Mouse (Mus musculus) spleen, postnatal 14 days (tissue): ENCODE results near the gene 1190005I06Rik.

ENCODE experiments used
- DNase-seq, 2 experiments: peaks; one replicate each; pipeline ENCODE4 v3.0.0; 2021 to 2022; ENCODE audit warnings: low spot score in 2 of 2

1190005I06Rik gene

GRCm38 (mm10) chr8:120577821-120578220 lies 69.6 kb downstream of the 1190005I06Rik start:
- DNase-seq: no peak

DNA sequence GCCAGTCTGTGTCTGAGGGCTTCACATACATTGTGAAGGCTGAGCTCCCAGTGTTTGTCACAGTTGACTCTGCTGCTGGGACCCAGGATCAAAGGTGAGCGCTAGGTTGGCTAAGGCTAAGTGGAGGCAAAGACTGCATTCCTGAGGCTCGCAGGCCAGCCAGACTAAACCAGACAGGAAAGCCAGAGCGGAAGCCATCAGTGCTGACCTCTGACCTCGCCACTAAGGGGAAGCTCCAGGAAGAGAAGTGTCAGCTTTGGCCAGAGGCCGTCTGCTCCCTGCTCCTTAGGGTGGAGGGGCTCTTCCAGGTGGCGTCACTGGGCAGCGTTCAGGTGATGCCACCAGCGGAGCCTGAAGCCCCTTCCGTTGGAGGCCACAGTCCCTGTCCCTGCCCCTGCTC lies 71.6 kb downstream of the 1190005I06Rik start:
- no peak for DNase-seq

GRCm38 (mm10) chr8:120574941-120575340 lies 72.5 kb downstream of the 1190005I06Rik start:
- no peak for DNase-seq

- DNase-seq: no peak
These were observed 73.6 kb downstream of the 1190005I06Rik start for GRCm38 (mm10) chr8:120573866-120574265.

DNA sequence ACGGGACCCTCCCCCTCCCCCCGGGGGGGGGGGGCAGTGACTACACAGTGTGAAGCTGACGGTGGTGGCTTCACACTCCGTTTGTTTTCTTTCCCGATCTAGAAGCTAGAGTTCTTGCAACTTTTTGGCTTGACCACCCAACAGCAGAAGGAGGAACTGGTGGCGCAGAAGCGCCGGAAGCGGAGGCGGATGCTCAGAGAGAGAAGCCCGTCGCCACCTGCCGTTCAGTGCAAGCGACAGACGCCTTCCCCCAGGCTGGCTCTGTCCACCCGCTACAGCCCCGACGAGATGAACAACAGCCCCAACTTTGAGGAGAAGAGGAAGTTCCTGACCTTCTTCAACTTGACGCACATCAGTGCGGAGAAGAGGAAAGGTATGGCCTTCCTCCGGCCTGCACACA lies 74.9 kb downstream of the 1190005I06Rik start:
- DNase-seq: peak; percentile 44 to 62

- no peak for DNase-seq
These were observed 75.9 kb downstream of the 1190005I06Rik start for GRCm38 (mm10) chr8:120571561-120571960.

- DNase-seq: peak; percentile 57 to 72
These were observed 77.3 kb downstream of the 1190005I06Rik start for GRCm38 (mm10) chr8:120569939-120570715.

- DNase-seq: no peak
These were observed 78.3 kb downstream of the 1190005I06Rik start for GRCm38 (mm10) chr8:120569123-120569522.

DNA sequence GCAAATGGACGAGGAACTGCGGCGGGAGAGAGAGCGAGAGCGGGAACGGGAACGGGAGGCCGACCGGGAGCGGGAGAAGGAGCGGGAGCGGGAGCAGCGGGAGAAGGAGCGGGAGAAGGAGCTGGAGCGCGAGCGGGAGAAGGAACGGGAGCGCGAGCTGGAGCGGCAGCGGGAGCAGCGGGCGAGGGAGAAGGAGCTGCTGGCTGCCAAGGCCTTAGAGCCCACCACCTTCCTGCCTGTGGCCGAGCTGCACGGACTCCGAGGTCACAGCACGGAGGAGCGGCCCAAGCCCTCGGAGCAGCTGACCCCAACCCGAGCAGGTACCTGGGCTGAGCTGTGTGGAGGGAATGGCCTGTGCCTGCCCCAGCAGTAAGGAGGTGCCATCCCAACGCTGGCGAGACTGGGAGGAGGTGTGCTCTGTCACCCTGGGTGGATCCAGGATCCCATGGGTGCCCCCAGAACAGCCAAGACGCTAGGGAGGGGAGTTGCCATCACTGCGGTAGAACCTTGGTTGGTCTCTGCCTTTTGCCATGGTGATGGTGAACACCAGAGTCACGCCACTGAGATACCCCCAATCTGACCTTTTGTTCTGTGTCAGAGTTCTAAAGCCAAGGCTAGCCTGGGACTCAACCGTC lies 79.2 kb downstream of the 1190005I06Rik start:
- DNase-seq: no peak

DNA sequence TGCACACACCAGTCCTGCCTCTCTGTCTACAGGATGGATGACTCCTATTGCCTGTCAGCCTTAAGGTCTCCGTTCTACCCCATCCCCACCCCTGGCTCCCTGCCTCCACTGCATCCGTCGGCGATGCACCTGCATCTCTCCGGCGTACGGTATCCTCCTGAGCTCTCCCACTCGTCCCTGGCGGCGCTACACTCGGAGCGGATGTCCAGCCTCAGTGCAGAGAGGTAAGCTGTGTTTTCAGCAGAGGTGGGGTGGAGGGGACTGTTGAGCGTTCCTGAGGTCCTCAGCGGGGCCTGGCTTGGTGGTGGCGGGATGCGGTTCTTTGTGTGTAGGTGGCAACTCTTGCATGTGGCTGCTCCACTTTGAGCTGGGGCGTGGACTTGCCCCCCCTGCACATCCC lies 79.7 kb downstream of the 1190005I06Rik start:
- DNase-seq: no peak

DNA sequence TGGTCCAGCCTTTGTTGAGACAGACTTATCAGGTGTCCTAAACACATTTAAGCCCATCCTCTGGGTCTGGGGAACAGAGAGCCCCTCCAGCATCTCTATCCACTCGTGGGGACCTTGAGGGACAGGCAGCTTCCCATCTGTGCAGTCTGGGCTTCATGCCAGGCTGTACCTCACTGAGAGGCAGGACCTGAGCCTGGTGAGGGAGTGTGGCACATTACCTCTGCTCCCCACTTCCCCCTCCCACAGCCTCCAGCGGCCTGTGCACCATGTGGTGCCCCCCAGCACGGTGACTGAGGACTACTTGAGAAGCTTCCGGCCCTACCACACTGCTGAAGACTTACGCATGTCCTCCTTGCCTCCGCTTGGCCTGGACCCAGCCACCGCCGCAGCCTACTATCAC lies 80.8 kb downstream of the 1190005I06Rik start:
- DNase-seq: no peak

GRCm38 (mm10) chr8:120565151-120565711 lies 82.2 kb downstream of the 1190005I06Rik start:
- DNase-seq: no peak

GRCm38 (mm10) chr8:120563851-120564837 lies 83.3 kb downstream of the 1190005I06Rik start:
- DNase-seq: peak in 1 of 2 experiments; percentile 31

- no peak for DNase-seq
These were observed 84.1 kb downstream of the 1190005I06Rik start for GRCm38 (mm10) chr8:120563348-120563724.

GRCm38 (mm10) chr8:120562680-120563347 lies 84.6 kb downstream of the 1190005I06Rik start:
- no peak for DNase-seq

- no peak for DNase-seq
These were observed 85.6 kb downstream of the 1190005I06Rik start for GRCm38 (mm10) chr8:120561539-120562435.

GRCm38 (mm10) chr8:120560535-120560934 lies 86.9 kb downstream of the 1190005I06Rik start:
- DNase-seq: no peak

DNA sequence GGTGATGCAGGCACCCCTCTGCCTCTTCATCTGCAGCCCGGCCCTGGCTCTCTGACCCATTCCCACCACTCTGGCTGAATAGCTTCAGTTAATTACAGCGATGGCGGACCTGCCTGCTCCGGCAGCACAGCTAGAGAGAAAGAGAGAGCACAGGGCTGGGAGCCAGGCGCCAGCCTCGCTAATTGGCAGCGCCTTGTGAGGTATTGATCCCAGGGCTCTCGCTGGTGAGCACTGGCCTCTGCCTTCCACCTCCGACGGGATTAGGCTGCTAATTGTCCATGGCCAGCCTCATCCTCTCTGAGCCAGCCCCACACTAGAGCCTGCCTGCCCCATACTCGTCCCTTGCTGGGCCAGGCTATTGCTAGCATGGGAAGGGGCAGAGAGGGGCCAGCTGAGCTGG lies 87.8 kb downstream of the 1190005I06Rik start:
- no peak for DNase-seq
